ENCODE assay signal across 9 mouse cellular contexts in genomic region chr8:89025281-89026138, GRCm38 (mm10). TPM values are rescaled to one million over a fixed set of nuclear protein-coding genes. Genes with fewer than 3 reads are reported as not detected.
DNase-seq lines count a peak whose midpoint lies in the region; ATAC-seq and TF ChIP-seq lines count a peak whose summit lies in the region.
"Had no signal": no experiment of that assay in that cellular context is flagged by ENCODE, and none has a peak within 500 bp of the region (broad histone marks: within the 10 kb centered on the region; RNA-seq: fewer than 3 reads in every experiment).

No protein-coding gene starts in this region.

- in situ Hi-C loops in ES-E14 (cut with MboI; ENCODE audit: low sequenced_read_pairs in 2 of 2, unreplicated experiment in 2 of 2) = no loop called here

- DNase-seq in heart, adult 2 months = no peak
- DNase-seq in heart, postnatal 36 days = no peak
- DNase-seq in ES-E14 (ENCODE audit: low read depth, low spot score) (no peak), adipocyte (ENCODE audit: low spot score) (no peak)
- peak; percentile 71 for DNase-seq in hindbrain, embryonic 11.5 days (ENCODE audit: low spot score)
- peak; percentile 21 to 29 for DNase-seq in lung, postnatal 4 days
- DNase-seq in urinary bladder, adult 2 months (ENCODE audit: low spot score) = no peak
- DNase-seq in spleen, postnatal 4 days (ENCODE audit: low spot score in 2 of 2) = no peak

- peak; percentile 84 for ATAC-seq in hindbrain, embryonic 11.5 days (ENCODE audit: low FRiP score)

- H3K9me3 ChIP-seq in ES-E14 (ENCODE audit: control insufficient read depth, insufficient read depth, low read depth, low read length) = no peaks in the 10 kb centered on the region
- H3K9me3 ChIP-seq in hindbrain, embryonic 11.5 days (ENCODE audit: control insufficient read depth, low read length) = no peaks in the 10 kb centered on the region

- H3K27me3 ChIP-seq in heart, adult 2 months (ENCODE audit: control insufficient read depth, insufficient read depth, low read length) = peaks cover 11% of the 10 kb centered on the region
- H3K27me3 ChIP-seq in hindbrain, embryonic 11.5 days (ENCODE audit: control insufficient read depth, insufficient read depth, low read length) = peaks cover 2% of the 10 kb centered on the region; the same call in 1 of the 2 replicates

- peak overlapping the region; percentile 62 for H3K4me2 ChIP-seq in hindbrain, embryonic 11.5 days (replicated peaks; ENCODE audit: low read depth, low read length)

- intact Hi-C loops in heart, adult 2 months (cut with DNase I) = no loop called here
- intact Hi-C loops in heart, postnatal 36 days (cut with DNase I) = no loop called here

- no peaks in the 10 kb centered on the region for H3K36me3 ChIP-seq in heart, adult 2 months (ENCODE audit: control insufficient read depth, insufficient read depth, low read length)
- peaks cover 21% of the 10 kb centered on the region for H3K36me3 ChIP-seq in ES-E14 (ENCODE audit: control insufficient read depth, insufficient read depth, low read length, poor library complexity, severe bottlenecking)
- no peaks in the 10 kb centered on the region for H3K36me3 ChIP-seq in hindbrain, embryonic 11.5 days (ENCODE audit: control insufficient read depth, insufficient read depth, low read length)

- TF ChIP-seq EP300 in heart, adult 2 months (IDR thresholded peaks at IDR 0.05; ENCODE audit: insufficient read depth, low read depth, low read length) = no peak

- H3K4me3 ChIP-seq in heart, adult 2 months = no peak overlapping the region
- peak overlapping the region; percentile 33 to 52 for H3K4me3 ChIP-seq in ES-E14 (ENCODE audit: insufficient read depth in 1 of 2, low read depth in 1 of 2, low read length in 2 of 2, poor library complexity in 1 of 2, severe bottlenecking in 1 of 2)
- peak overlapping the region; percentile 29 for H3K4me3 ChIP-seq in hindbrain, embryonic 11.5 days (ENCODE audit: low read depth, low read length)

- 0 out of 2 replicates have a peak, but pooled peaks have one; percentile 6 for TF ChIP-seq CTCF in heart, adult 2 months (IDR thresholded peaks at IDR 0.05)

- no peak overlapping the region for H3K27ac ChIP-seq in heart, adult 2 months
- H3K27ac ChIP-seq in ES-E14 (ENCODE audit: insufficient read depth, low read depth, low read length, poor library complexity, severe bottlenecking) = peak overlapping the region; percentile 82
- 0 out of 2 replicates have a peak overlapping the region, but pooled peaks have one; percentile 27 for H3K27ac ChIP-seq in hindbrain, embryonic 11.5 days (ENCODE audit: low read depth, low read length)

- no peaks in the 10 kb centered on the region for H3K4me1 ChIP-seq in heart, adult 2 months (ENCODE audit: control insufficient read depth, insufficient read depth, low read length)
- H3K4me1 ChIP-seq in ES-E14 (ENCODE audit: control insufficient read depth in 2 of 2, insufficient read depth in 2 of 2, low read length in 2 of 2, poor library complexity in 1 of 2) = peaks cover 12 to 25% of the 10 kb centered on the region in 2 experiments
- H3K4me1 ChIP-seq in hindbrain, embryonic 11.5 days (replicated peaks; ENCODE audit: control insufficient read depth, insufficient read depth, low read length) = peaks cover 7% of the 10 kb centered on the region; the same call in 1 of the 2 replicates

- no peak for TF ChIP-seq POLR2A in heart, adult 2 months (IDR thresholded peaks at IDR 0.05; ENCODE audit: insufficient read depth, low read depth, low read length)

- 11% methylated on average over 55 of the region's 55 CpGs for WGBS in heart, adult 2 months
- 3% methylated on average over 55 of the region's 55 CpGs for WGBS in hindbrain, embryonic 11.5 days

- H3K79me2 ChIP-seq in heart, adult 2 months (replicated peaks; ENCODE audit: control insufficient read depth, insufficient read depth, low read length) = no peaks in the 10 kb centered on the region

- H3K9ac ChIP-seq in heart, adult 2 months (ENCODE audit: low read depth, low read length) = no peak overlapping the region
- peak overlapping the region; percentile 69 for H3K9ac ChIP-seq in ES-E14 (ENCODE audit: insufficient read depth, low read depth, low read length, poor library complexity, severe bottlenecking)
- peak overlapping the region; percentile 42; the same call in 1 of the 2 replicates for H3K9ac ChIP-seq in hindbrain, embryonic 11.5 days (ENCODE audit: low read depth, low read length)

TF ChIP-seq in ES-E14, 5 proteins besides CTCF, POLR2A, EP300 and RAD21:
- TF ChIP-seq CHD2 (IDR thresholded peaks at IDR 0.05; ENCODE audit: low read depth, low read length) (no peak), HCFC1 (IDR thresholded peaks at IDR 0.05; ENCODE audit: borderline replicate concordance, insufficient read depth, low read length) (no peak), ZNF384 (IDR thresholded peaks at IDR 0.05; ENCODE audit: low read depth, low read length) (no peak), ZC3H11A (IDR thresholded peaks at IDR 0.05; ENCODE audit: borderline replicate concordance, low read depth, low read length) (no peak), MAFK (IDR thresholded peaks at IDR 0.05; ENCODE audit: insufficient read depth, low read depth, low read length) (no peak)

RNA-seq across cellular contexts. Expression of gene Sall1, which starts 18.5 kb away (rescaled TPM):
- 1 to 10 TPM in 1 of 2 experiments, under 1 TPM in 1; 0.91 to 1.2 TPM for total RNA-seq in heart, adult 2 months (2021)
- 0.80 and 1.1 TPM in 2 replicates for polyA plus RNA-seq in heart, adult 2 months (2012; rRNA removed)
- total RNA-seq in heart, postnatal 36 days (2021) = 1 to 10 TPM; 1.0 to 1.5 TPM
- 22.5 and 26.4 TPM in 2 replicates for total RNA-seq in ES-E14 (2012; rRNA removed)
- 18.7 and 20.8 TPM in 2 replicates for polyA plus RNA-seq in hindbrain, embryonic 11.5 days (2014; fragmentation: Nextera tagmentation; extraction: Ambion mirVana)
- 0.03 TPM in 2 replicates for polyA plus RNA-seq in urinary bladder, adult 2 months (2012; rRNA removed)
- polyA plus RNA-seq: C2C12 had no signal

Comparison
In these comparisons a context has a peak if more than half of its experiments do, and no peak if none do; other contexts are left out.
1. DNase-seq: peak in hindbrain, embryonic 11.5 days (single experiment) and lung, postnatal 4 days (2 of 2); none in heart, adult 2 months (0 of 2), heart, postnatal 36 days (0 of 2), ES-E14 (single experiment), urinary bladder, adult 2 months (single experiment), adipocyte (single experiment) and spleen, postnatal 4 days (0 of 2).